Mouse (Mus musculus): ENCODE results near the gene Myo3b. TPM values are rescaled to one million over a fixed set of nuclear protein-coding genes. Genes with fewer than 3 reads are reported as not detected.

The Myo3b gene
- polyA plus RNA-seq, 1 experiment, result 0.04 TPM

- Histone ChIP-seq H3K36me3 (ENCODE audit: control insufficient read depth, insufficient read depth) (no peaks in the 10 kb centered on the region), H3K79me2 (ENCODE audit: control insufficient read depth, insufficient read depth) (no peaks in the 10 kb centered on the region), H3K4me3 (no peak overlapping the region), H3ac (ENCODE audit: control insufficient read depth, insufficient read length) (no peak overlapping the region), H3K4me2 (ENCODE audit: low read depth) (no peak overlapping the region), H3K27me3 (ENCODE audit: control insufficient read depth, insufficient read depth, insufficient read length) (no peaks in the 10 kb centered on the region)
- TF ChIP-seq E2F4 (IDR thresholded peaks at IDR 0.05; ENCODE audit: insufficient read depth), result no peak
- TF ChIP-seq MAX (IDR thresholded peaks at IDR 0.05; ENCODE audit: low read depth), result no peak
- no peak for TF ChIP-seq REST (IDR thresholded peaks at IDR 0.05; ENCODE audit: insufficient read depth, insufficient read length)
- no peak for TF ChIP-seq MYOD1 (IDR thresholded peaks at IDR 0.05; ENCODE audit: control insufficient read depth in 1 of 3, insufficient read length in 2 of 3, low read depth in 2 of 3)
Measured at GRCm38 (mm10) chr2:70337869-70338268, 298.9 kb downstream of the Myo3b start.

- no peaks in the 10 kb centered on the region for H3K79me2 ChIP-seq (ENCODE audit: control insufficient read depth, insufficient read depth)
- no peak for TF ChIP-seq USF1 (IDR thresholded peaks at IDR 0.05; ENCODE audit: low read depth)
- TF ChIP-seq CEBPB (IDR thresholded peaks at IDR 0.05; ENCODE audit: insufficient read depth, poor library complexity, severe bottlenecking), result no peak
- no peak for TF ChIP-seq POLR2AphosphoS2 (IDR thresholded peaks at IDR 0.05; ENCODE audit: insufficient read length, low read depth)
- TF ChIP-seq REST (IDR thresholded peaks at IDR 0.05; ENCODE audit: insufficient read depth, insufficient read length), result no peak
- TF ChIP-seq TCF12 (IDR thresholded peaks at IDR 0.05; ENCODE audit: insufficient read depth, poor library complexity, severe bottlenecking), result no peak
- TF ChIP-seq MYOD1 (IDR thresholded peaks at IDR 0.05; ENCODE audit: control insufficient read depth in 1 of 3, insufficient read length in 2 of 3, low read depth in 2 of 3), result no peak
- TF ChIP-seq SRF (IDR thresholded peaks at IDR 0.05; ENCODE audit: control insufficient read depth, insufficient read length, low read depth), result no peak
- TF ChIP-seq POLR2A (IDR thresholded peaks at IDR 0.05; ENCODE audit: insufficient read length, low read depth), result no peak
- TF ChIP-seq MYOG (IDR thresholded peaks at IDR 0.05; ENCODE audit: control insufficient read depth in 1 of 3, insufficient read depth in 1 of 3, insufficient read length in 2 of 3, low read depth in 2 of 3), result no peak
- no peak for TF ChIP-seq E2F4 (IDR thresholded peaks at IDR 0.05; ENCODE audit: insufficient read depth)
- TF ChIP-seq TCF3 (IDR thresholded peaks at IDR 0.05; ENCODE audit: insufficient read length, low read depth), result no peak
- no peak for TF ChIP-seq MAX (IDR thresholded peaks at IDR 0.05; ENCODE audit: low read depth)
Measured at GRCm38 (mm10) chr2:70339061-70339460, 300.1 kb downstream of the Myo3b start.

GRCm38 (mm10) chr2:70339501-70339900 is 300.6 kb downstream of the Myo3b start:
- no peak overlapping the region for H3K4me3 ChIP-seq
- TF ChIP-seq POLR2A (IDR thresholded peaks at IDR 0.05; ENCODE audit: insufficient read length, low read depth) (no peak), POLR2AphosphoS2 (IDR thresholded peaks at IDR 0.05; ENCODE audit: insufficient read length, low read depth) (no peak), USF1 (IDR thresholded peaks at IDR 0.05; ENCODE audit: low read depth) (no peak), REST (IDR thresholded peaks at IDR 0.05; ENCODE audit: insufficient read depth, insufficient read length) (no peak), E2F4 (IDR thresholded peaks at IDR 0.05; ENCODE audit: insufficient read depth) (no peak), MAX (IDR thresholded peaks at IDR 0.05; ENCODE audit: low read depth) (no peak), TCF3 (IDR thresholded peaks at IDR 0.05; ENCODE audit: insufficient read length, low read depth) (no peak), MYOD1 (IDR thresholded peaks at IDR 0.05; ENCODE audit: control insufficient read depth in 1 of 3, insufficient read length in 2 of 3, low read depth in 2 of 3) (no peak), CEBPB (IDR thresholded peaks at IDR 0.05; ENCODE audit: insufficient read depth, poor library complexity, severe bottlenecking) (no peak)
- no peak overlapping the region for H3ac ChIP-seq (ENCODE audit: control insufficient read depth, insufficient read length)
- no peaks in the 10 kb centered on the region for H3K79me2 ChIP-seq (ENCODE audit: control insufficient read depth, insufficient read depth)
- no peaks in the 10 kb centered on the region for H3K36me3 ChIP-seq (ENCODE audit: control insufficient read depth, insufficient read depth)
- no peaks in the 10 kb centered on the region for H3K27me3 ChIP-seq (ENCODE audit: control insufficient read depth, insufficient read depth, insufficient read length)
- H3K4me2 ChIP-seq (ENCODE audit: low read depth), result no peak overlapping the region

More at GRCm38 (mm10) chr2:70339061-70339460, 300.1 kb downstream of the Myo3b start:
- Histone ChIP-seq H3K27me3 (ENCODE audit: control insufficient read depth, insufficient read depth, insufficient read length) (no peaks in the 10 kb centered on the region), H3ac (ENCODE audit: control insufficient read depth, insufficient read length) (no peak overlapping the region), H3K4me2 (ENCODE audit: low read depth) (no peak overlapping the region), H3K4me3 (no peak overlapping the region), H3K36me3 (ENCODE audit: control insufficient read depth, insufficient read depth) (no peaks in the 10 kb centered on the region)

GRCm38 (mm10) chr2:70340224-70340623 is 301.3 kb downstream of the Myo3b start:
- no peaks in the 10 kb centered on the region for H3K27me3 ChIP-seq (ENCODE audit: control insufficient read depth, insufficient read depth, insufficient read length)
- H3K79me2 ChIP-seq (ENCODE audit: control insufficient read depth, insufficient read depth), result no peaks in the 10 kb centered on the region
- H3K36me3 ChIP-seq (ENCODE audit: control insufficient read depth, insufficient read depth), result no peaks in the 10 kb centered on the region
- H3K4me2 ChIP-seq (ENCODE audit: low read depth), result no peak overlapping the region
- no peak for TF ChIP-seq MYOD1 (IDR thresholded peaks at IDR 0.05; ENCODE audit: control insufficient read depth in 1 of 3, insufficient read length in 2 of 3, low read depth in 2 of 3)
- no peak for TF ChIP-seq CEBPB (IDR thresholded peaks at IDR 0.05; ENCODE audit: insufficient read depth, poor library complexity, severe bottlenecking)
- TF ChIP-seq USF1 (IDR thresholded peaks at IDR 0.05; ENCODE audit: low read depth), result no peak
- H3K4me3 ChIP-seq, result no peak overlapping the region
- H3ac ChIP-seq (ENCODE audit: control insufficient read depth, insufficient read length), result no peak overlapping the region

- no peaks in the 10 kb centered on the region for H3K79me2 ChIP-seq (ENCODE audit: control insufficient read depth, insufficient read depth)
- H3K36me3 ChIP-seq (ENCODE audit: control insufficient read depth, insufficient read depth), result no peaks in the 10 kb centered on the region
- H3ac ChIP-seq (ENCODE audit: control insufficient read depth, insufficient read length), result no peak overlapping the region
- no peaks in the 10 kb centered on the region for H3K27me3 ChIP-seq (ENCODE audit: control insufficient read depth, insufficient read depth, insufficient read length)
- no peak overlapping the region for H3K4me2 ChIP-seq (ENCODE audit: low read depth)
- H3K4me3 ChIP-seq, result no peak overlapping the region
- TF ChIP-seq TCF12 (IDR thresholded peaks at IDR 0.05; ENCODE audit: insufficient read depth, poor library complexity, severe bottlenecking), result no peak
- TF ChIP-seq REST (IDR thresholded peaks at IDR 0.05; ENCODE audit: insufficient read depth, insufficient read length), result no peak
- TF ChIP-seq E2F4 (IDR thresholded peaks at IDR 0.05; ENCODE audit: insufficient read depth), result no peak
Measured at GRCm38 (mm10) chr2:70345126-70345525, 306.2 kb downstream of the Myo3b start.

Measured in myocyte (in vitro differentiated cells).